In the genomic region with DNA sequence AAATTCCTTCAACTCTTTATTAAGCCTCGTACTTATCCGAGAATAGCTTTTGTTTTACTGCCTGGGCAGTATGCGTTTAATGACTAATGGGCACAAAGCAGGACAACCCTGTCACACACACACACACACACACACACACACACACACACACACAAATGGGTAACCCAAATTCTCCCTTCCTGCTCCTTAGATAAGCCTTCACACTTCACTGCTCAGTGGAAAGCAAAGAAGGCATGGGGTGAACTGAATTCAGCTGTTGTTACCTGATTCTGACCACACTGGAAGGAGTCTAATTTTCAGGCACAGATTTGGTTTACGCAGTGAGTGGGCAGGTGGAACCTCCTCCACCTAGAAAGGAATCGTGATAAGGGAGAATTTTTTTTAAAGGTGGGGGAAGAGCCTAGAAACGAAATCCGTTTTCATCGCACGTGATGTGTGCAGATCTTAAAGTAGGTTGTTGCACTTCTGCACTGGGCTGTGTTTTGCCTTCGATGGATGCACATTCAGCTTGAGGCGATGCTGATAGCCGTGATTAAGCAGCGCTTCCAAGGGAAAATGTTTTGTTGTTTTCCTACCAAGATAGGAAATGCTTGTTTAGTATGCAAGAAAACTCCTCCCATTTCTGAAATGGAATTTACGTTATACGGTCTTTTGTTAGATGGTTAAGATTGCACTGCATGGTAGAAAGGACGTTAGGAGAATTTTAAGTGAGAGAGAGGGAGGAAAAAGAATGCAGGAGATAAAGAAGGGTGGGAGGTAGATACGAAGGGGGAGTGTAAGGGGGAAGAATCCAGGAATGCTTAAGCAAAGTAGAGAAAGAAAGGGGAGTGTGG, we compare ENCODE assay signal across 9 mouse cellular contexts.
A peak's percentile ranks its signal among the peaks of the same experiment; 100 is the strongest.
DNase-seq lines count a peak whose midpoint lies in the region; ATAC-seq and TF ChIP-seq lines count a peak whose summit lies in the region.
"Had no signal": no experiment of that assay in that cellular context is flagged by ENCODE, and none has a peak within 500 bp of the region (broad histone marks: within the 10 kb centered on the region; RNA-seq: fewer than 3 reads in every experiment).

No protein-coding gene starts in this region.

- no peak for TF ChIP-seq POLR2A in olfactory bulb, adult 2 months (IDR thresholded peaks at IDR 0.05; ENCODE audit: insufficient read depth, low read depth, low read length)

- H3K36me3 ChIP-seq in lung, embryonic 15.5 days = no peaks in the 10 kb centered on the region
- no peaks in the 10 kb centered on the region for H3K36me3 ChIP-seq in hindbrain, embryonic 15.5 days

- H3K9me3 ChIP-seq in lung, embryonic 15.5 days = no peaks in the 10 kb centered on the region
- H3K9me3 ChIP-seq in hindbrain, embryonic 15.5 days = no peaks in the 10 kb centered on the region
- H3K9me3 ChIP-seq: megakaryocyte, embryonic 14.5 days had no signal

- peaks cover 8% of the 10 kb centered on the region for H3K27me3 ChIP-seq in lung, embryonic 15.5 days
- H3K27me3 ChIP-seq in hindbrain, embryonic 15.5 days = no peaks in the 10 kb centered on the region

- ATAC-seq in lung, embryonic 15.5 days (ENCODE audit: borderline replicate concordance, extremely low read depth, low FRiP score, low TSS enrichment) = no peak
- ATAC-seq in hindbrain, embryonic 15.5 days (ENCODE audit: low FRiP score, low read depth) = peak; percentile 59; the same call in 1 of the 2 replicates

- DNase-seq in frontal cortex, adult 2 months (ENCODE audit: extremely low spot score in 1 of 2, low spot score in 1 of 2) = peak; percentile 20 to 53
- no peak for DNase-seq in frontal cortex, postnatal 14 days (ENCODE audit: low spot score in 2 of 2)
- no peak for DNase-seq in lung, adult 18-20 months
- DNase-seq in thymus, postnatal 0 days (ENCODE audit: low spot score) = no peak
- DNase-seq in right cerebral cortex, postnatal 14 days = no peak

- H3K27ac ChIP-seq in lung, embryonic 15.5 days = no peak overlapping the region
- H3K27ac ChIP-seq in hindbrain, embryonic 15.5 days (replicated peaks) = peak overlapping the region; percentile 68
- peak overlapping the region; percentile 75 for H3K27ac ChIP-seq in olfactory bulb, adult 2 months (ENCODE audit: insufficient read depth, low read depth, low read length)

- peak overlapping the region; percentile 29 for H3K4me2 ChIP-seq in lung, embryonic 15.5 days
- peak overlapping the region; percentile 55 for H3K4me2 ChIP-seq in hindbrain, embryonic 15.5 days

- H3K4me3 ChIP-seq in lung, embryonic 15.5 days = no peak overlapping the region
- peak overlapping the region; percentile 26 for H3K4me3 ChIP-seq in hindbrain, embryonic 15.5 days
- no peak overlapping the region; the same call in 1 of the 2 replicates for H3K4me3 ChIP-seq in olfactory bulb, adult 2 months (ENCODE audit: insufficient read depth, low read depth, low read length)
- H3K4me3 ChIP-seq: megakaryocyte, embryonic 14.5 days had no signal

- H3K9ac ChIP-seq in lung, embryonic 15.5 days = no peak overlapping the region
- peak overlapping the region; percentile 33 for H3K9ac ChIP-seq in hindbrain, embryonic 15.5 days

- WGBS in lung, embryonic 15.5 days = 30% methylated on average over 17 of the region's 17 CpGs
- WGBS in hindbrain, embryonic 15.5 days = 27% methylated on average over 17 of the region's 17 CpGs
- WGBS in olfactory bulb, adult 2 months = 26% methylated on average over 17 of the region's 17 CpGs

- no peaks in the 10 kb centered on the region for H3K4me1 ChIP-seq in lung, embryonic 15.5 days
- H3K4me1 ChIP-seq in hindbrain, embryonic 15.5 days (replicated peaks) = 0 out of 2 replicates have a peak, but pooled peaks cover 3% of the 10 kb centered on the region
- peaks cover 4% of the 10 kb centered on the region for H3K4me1 ChIP-seq in olfactory bulb, adult 2 months (ENCODE audit: control insufficient read depth, insufficient read depth, low read length)

- no peak for TF ChIP-seq CTCF in olfactory bulb, adult 2 months (IDR thresholded peaks at IDR 0.05; ENCODE audit: insufficient read depth, low read depth, low read length)

Comparison
In these comparisons a context has a peak if more than half of its experiments do, and no peak if none do; other contexts are left out.
1. DNase-seq: peak in frontal cortex, adult 2 months (2 of 2); none in frontal cortex, postnatal 14 days (0 of 2), lung, adult 18-20 months (0 of 2), thymus, postnatal 0 days (single experiment) and right cerebral cortex, postnatal 14 days (single experiment).